Comparison of ENCODE assay signal across 9 mouse cellular contexts in the genomic region with DNA sequence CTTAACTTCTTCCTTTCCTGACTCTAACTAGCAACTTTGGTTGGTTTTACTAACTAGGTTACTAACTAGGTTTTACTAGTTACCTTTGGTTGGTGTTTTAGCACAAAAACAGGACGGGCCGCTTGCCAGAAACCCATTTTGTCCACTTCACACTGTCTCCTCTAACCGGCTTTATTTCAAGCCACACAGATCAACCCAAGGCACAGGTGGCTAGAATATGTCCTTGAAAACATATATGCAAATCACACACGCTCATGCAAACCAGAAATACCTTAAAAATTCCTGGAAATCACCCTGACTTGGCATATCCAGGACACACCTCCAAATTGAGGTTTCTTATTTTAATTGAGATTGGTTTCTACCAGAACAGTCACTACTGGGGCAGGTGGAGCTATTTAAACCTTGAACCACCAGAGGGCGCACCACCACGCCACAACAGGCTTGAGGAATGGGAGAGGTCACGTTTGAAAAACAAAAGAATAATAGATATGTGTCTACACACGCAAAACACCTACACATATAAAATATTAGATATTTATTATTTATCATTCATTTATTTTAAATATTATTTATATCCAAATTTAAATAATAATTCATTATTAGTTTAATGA. TPM values are rescaled to one million over a fixed set of nuclear protein-coding genes. Genes with fewer than 3 reads are reported as not detected.
DNase-seq lines count a peak whose midpoint lies in the region; TF ChIP-seq lines count a peak whose summit lies in the region.
"Had no signal": no experiment of that assay in that cellular context is flagged by ENCODE, and none has a peak within 500 bp of the region (broad histone marks: within the 10 kb centered on the region; RNA-seq: fewer than 3 reads in every experiment).

No protein-coding gene starts in this region.

- TF ChIP-seq POLR2A in lung, adult 2 months (IDR thresholded peaks at IDR 0.05; ENCODE audit: borderline replicate concordance, extremely low read depth, low read depth, low read length), result no peak

- no peaks in the 10 kb centered on the region for H3K4me1 ChIP-seq in lung, adult 2 months (ENCODE audit: control insufficient read depth, insufficient read depth, low read length)
- H3K4me1 ChIP-seq: heart, embryonic 15.5 days had no signal

- H3K4me3 ChIP-seq in lung, adult 2 months (replicated peaks; ENCODE audit: extremely low read depth, low read depth, low read length), result no peak overlapping the region
- H3K4me3 ChIP-seq: heart, embryonic 15.5 days had no signal

- WGBS in lung, adult 2 months, result 30% methylated on average over 8 of the region's 8 CpGs

- TF ChIP-seq CTCF in lung, adult 2 months (IDR thresholded peaks at IDR 0.05; ENCODE audit: insufficient read depth, low read length), result peak; percentile 91

- peak; percentile 40 to 65 for DNase-seq in CD8-positive naive resting alpha-beta T cell, adult 2 months (ENCODE audit: low read depth in 2 of 2, low spot score in 2 of 2)
- peak; percentile 68 for DNase-seq in adrenal gland, adult 2 months
- DNase-seq in embryo, embryonic 11.5 days (ENCODE audit: low read depth, low spot score), result peak; percentile 62
- peak; percentile 55 to 63 for DNase-seq in gastrocnemius, postnatal 4 days (ENCODE audit: low spot score in 2 of 2)
- peak; percentile 64 to 88 for DNase-seq in kidney, postnatal 36 days
- peak; percentile 68 for DNase-seq in lung, adult 2 months
- DNase-seq in ovary, postnatal 14 days (ENCODE audit: low spot score), result peak; percentile 59
- DNase-seq in thymus, postnatal 0 days (ENCODE audit: low spot score), result peak; percentile 68

RNA-seq across cellular contexts. Expression of a gene that starts 52.1 kb away (rescaled TPM):
- total RNA-seq in adrenal gland, adult 2 months (2021), result under 1 TPM; 0.14 to 0.17 TPM
- 0.13 and 0.18 TPM in 2 replicates for polyA plus RNA-seq in adrenal gland, adult 2 months (2012; rRNA removed)
- total RNA-seq in gastrocnemius, postnatal 4 days (2021), result under 1 TPM; 0.10 to 0.21 TPM
- polyA plus RNA-seq in lung, adult 2 months (2012; rRNA removed), result 1.0 and 2.0 TPM in 2 replicates
- 1.1 and 1.8 TPM in 2 replicates for polyA plus RNA-seq in thymus, postnatal 0 days (2015; fragmentation: Nextera tagmentation; extraction: Ambion mirVana)
